Mouse (Mus musculus) heart, adult 2 months (tissue): ENCODE measurements around the gene Cldn34b1. TPM values are rescaled to one million over a fixed set of nuclear protein-coding genes. Genes with fewer than 3 reads are reported as not detected.
"Not testable (repeated sequence)": the region's sequence is repeated elsewhere in the genome, so short reads cannot be mapped to it uniquely, and the experiment has no call there.

Source experiments
- DNase-seq, 2 experiments: peaks; one replicate each; pipeline ENCODE4 v3.0.0; 2021
- H3K27ac ChIP-seq: fragments of 200-600 bp; 2 replicates; pipeline ENCODE4 v1.8.1; 2022
- H3K27me3 ChIP-seq: fragments of 200-500 bp; 2 replicates; pipeline ENCODE4 v1.6.1; 2012; ENCODE audit warnings: mild to moderate bottlenecking, low read length, inconsistent platforms, mixed read lengths; ENCODE audit not compliant: control insufficient read depth, insufficient read depth
- H3K36me3 ChIP-seq: fragments of 200-500 bp; 2 replicates; pipeline ENCODE4 v1.6.1; 2012; ENCODE audit warnings: low read length, inconsistent platforms; ENCODE audit not compliant: control insufficient read depth, insufficient read depth
- H3K4me1 ChIP-seq: fragments of 200-500 bp; 2 replicates; pipeline ENCODE4 v1.6.1; 2011; ENCODE audit warnings: low read length; ENCODE audit not compliant: control insufficient read depth, insufficient read depth
- H3K4me3 ChIP-seq: fragments of 200-600 bp; 2 replicates; pipeline ENCODE4 v1.8.1; 2022
- H3K79me2 ChIP-seq: fragments of 200-500 bp; replicated peaks from 2 replicates; pipeline ENCODE4 v1.6.1; 2012; ENCODE audit warnings: mild to moderate bottlenecking, inconsistent platforms, low read length, moderate library complexity, mixed read lengths; ENCODE audit not compliant: control insufficient read depth, insufficient read depth
- H3K9ac ChIP-seq: fragments of 200-500 bp; 2 replicates; pipeline ENCODE4 v1.6.1; 2012; ENCODE audit warnings: low read depth, mild to moderate bottlenecking, control low read depth, inconsistent platforms, low read length, mixed read lengths
- WGBS: fragments of 180-500 bp; shearing (Covaris S2); methylation state at CpG from one replicate; pipeline ENCODE4 v1.1.7; 2018; 5-methylcytosine and 5-hydroxymethylcytosine counted together
- intact Hi-C: fragments of 180-260 bp; cut with DNase I; formaldehyde crosslinking; loops from one replicate; pipeline ENCODE4 v1.15.1; 2025
- long read RNA-seq: library from polyadenylated mRNA; stranded (forward); transcript quantifications from one replicate; pipeline ENCODE4 v2.0.0, GENCODE M21; 2021
- polyA plus RNA-seq: library from polyadenylated mRNA; depleted of rRNA; stranded (reverse); fragments of >200 nt; gene quantifications from 2 replicates; pipeline ENCODE4 v1.2.3, GENCODE M21; 2012; rRNA removed
- total RNA-seq, 2 experiments: library from RNA; stranded (reverse); gene quantifications; 2 replicates each; pipeline ENCODE4 v1.2.3; 2021

The Cldn34b1 gene
- not detected for total RNA-seq
- polyA plus RNA-seq, result not detected in 2 replicates
- long read RNA-seq, result 0 reads

DNA sequence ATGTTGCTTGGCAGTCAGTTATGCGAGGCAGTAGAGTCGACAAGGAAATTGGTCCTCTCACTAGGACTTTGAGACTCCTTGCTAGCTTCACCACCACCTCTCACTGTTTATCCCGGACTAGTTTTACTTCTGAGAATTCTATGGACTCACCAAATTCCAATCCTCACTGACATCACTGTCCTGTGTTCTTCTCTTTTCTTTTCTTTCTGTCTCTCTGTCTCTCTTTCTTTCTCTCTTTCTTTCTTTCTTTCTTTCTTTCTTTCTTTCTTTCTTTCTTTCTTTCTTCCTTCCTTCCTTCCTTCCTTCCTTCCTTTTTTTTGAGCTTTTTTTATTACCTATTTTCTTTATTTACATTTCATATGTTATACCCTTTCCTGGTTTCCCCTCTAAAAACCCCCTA is at the start of gene Cldn34b1:
Gene Cldn34b1 (minus strand): TSS at position 101 of the 400 bp plus-strand sequence.
- H3K27me3 ChIP-seq, H3K27ac ChIP-seq, H3K4me3 ChIP-seq, DNase-seq, H3K79me2 ChIP-seq, H3K36me3 ChIP-seq, H3K9ac ChIP-seq, intact Hi-C loops, H3K4me1 ChIP-seq: not testable (repeated sequence)
- 81% methylated on average over 3 of the region's 3 CpGs for WGBS

DNA sequence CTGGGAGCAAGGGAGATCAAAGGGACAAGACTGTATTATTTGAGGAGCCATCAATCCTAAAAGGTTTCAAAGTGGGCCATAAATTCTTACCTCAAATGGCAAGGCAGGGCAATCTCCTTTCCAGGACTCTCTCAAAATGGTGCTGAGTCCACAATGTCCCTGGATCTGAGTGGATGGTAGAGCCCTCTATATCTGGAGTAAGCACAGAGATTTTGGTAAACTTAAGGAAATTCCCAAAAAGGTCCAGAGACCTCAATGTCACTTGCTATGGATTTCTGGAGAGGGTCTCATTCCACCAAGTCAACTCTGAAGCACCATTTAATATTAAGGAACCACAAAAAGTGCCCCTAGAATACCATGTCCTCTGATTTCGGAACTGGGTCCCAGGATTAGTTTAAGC is 45.8 kb upstream of the Cldn34b1 start, which contains the start of gene Magea6:
Gene Magea6 (minus strand): TSS at position 101 of the 400 bp plus-strand sequence.
- H3K9ac ChIP-seq, H3K36me3 ChIP-seq, H3K27me3 ChIP-seq, H3K4me1 ChIP-seq, intact Hi-C loops, H3K79me2 ChIP-seq, DNase-seq, H3K27ac ChIP-seq, H3K4me3 ChIP-seq: not testable (repeated sequence)
- 46% methylated on average over 1 of the region's 1 CpGs for WGBS

Other genes with a start within 250 kb of the Cldn34b1 start
- gene Magea6, start 45.7 kb upstream of the Cldn34b1 start, total RNA-seq, result not detected
- not detected in 2 replicates for gene Magea6, start 45.7 kb upstream of the Cldn34b1 start, polyA plus RNA-seq
- not detected for gene Magea3, start 59.2 kb upstream of the Cldn34b1 start, total RNA-seq
- not detected in 2 replicates for gene Magea3, start 59.2 kb upstream of the Cldn34b1 start, polyA plus RNA-seq
- gene Magea8, start 105.6 kb upstream of the Cldn34b1 start, total RNA-seq, result not detected
- gene Magea8, start 105.6 kb upstream of the Cldn34b1 start, polyA plus RNA-seq, result not detected in 2 replicates
- gene Magea5, start 172.9 kb upstream of the Cldn34b1 start, total RNA-seq, result not detected
- gene Magea5, start 172.9 kb upstream of the Cldn34b1 start, polyA plus RNA-seq, result not detected in 2 replicates
- gene Magea1, start 199.5 kb upstream of the Cldn34b1 start, total RNA-seq, result not detected
- not detected in 2 replicates for gene Magea1, start 199.5 kb upstream of the Cldn34b1 start, polyA plus RNA-seq
- gene Magea2, start 203.4 kb upstream of the Cldn34b1 start, total RNA-seq, result not detected
- not detected in 2 replicates for gene Magea2, start 203.4 kb upstream of the Cldn34b1 start, polyA plus RNA-seq
- not detected for gene Cldn34b2, start 238.1 kb upstream of the Cldn34b1 start, total RNA-seq
- not detected in 2 replicates for gene Cldn34b2, start 238.1 kb upstream of the Cldn34b1 start, polyA plus RNA-seq